Mouse (Mus musculus): ENCODE data around the gene Slc6a6. TPM values are rescaled to one million over a fixed set of nuclear protein-coding genes. Genes with fewer than 3 reads are reported as not detected.

The Slc6a6 gene
- total and polyA plus RNA-seq, 3 experiments = 466 to 815 (median 626) TPM

GRCm38 (mm10) chr6:91669270-91669669 lies 14.6 kb upstream of the Slc6a6 start:
- DNase-seq = no peak

DNA sequence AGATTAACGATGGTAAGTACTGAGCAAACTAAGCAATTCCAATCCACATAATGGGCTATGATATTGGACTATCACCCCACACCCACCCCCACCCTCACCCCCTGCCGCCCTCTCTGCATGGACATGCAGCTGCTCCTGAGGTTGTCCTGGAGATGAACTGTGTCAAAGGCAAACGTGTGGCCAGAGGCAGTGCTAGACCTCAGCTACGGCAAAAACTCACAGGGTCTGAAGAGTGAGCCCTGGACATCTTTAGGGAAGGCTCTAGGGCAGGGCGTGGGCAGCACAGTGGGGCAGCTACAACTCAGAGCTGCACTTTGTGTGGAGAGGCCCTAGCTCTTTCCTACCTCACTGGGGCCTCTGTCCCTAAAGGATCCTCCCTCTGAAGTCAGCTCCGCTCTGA lies 13.6 kb upstream of the Slc6a6 start:
- no peak for DNase-seq

DNA sequence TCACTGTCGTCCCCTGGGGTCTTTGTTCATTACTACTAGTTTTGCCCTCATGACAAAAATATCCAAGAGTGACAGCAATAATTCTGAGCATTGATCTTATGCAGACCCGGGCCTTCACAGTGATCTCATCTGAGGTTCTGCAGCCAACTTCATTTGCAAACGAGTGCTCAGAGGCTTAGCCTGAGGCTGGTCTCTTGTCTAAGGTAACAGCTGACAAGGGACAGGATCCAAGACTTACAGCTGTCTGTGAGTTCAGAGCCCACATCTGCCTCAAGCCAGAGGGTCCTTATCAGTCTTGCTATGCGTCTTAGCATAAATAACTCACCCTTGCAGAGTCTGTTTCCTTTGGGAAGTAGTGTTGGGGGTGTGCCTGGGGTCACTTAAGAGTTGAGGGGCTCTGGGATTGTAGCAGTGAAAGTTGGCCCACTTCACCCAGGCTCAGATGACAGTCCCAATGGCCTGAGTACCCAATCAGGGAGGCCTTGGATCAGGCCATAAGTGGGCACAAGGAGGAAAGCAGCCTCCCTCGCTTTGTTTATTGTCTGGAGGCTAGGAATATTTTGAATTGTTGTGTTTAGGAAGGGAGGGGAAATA lies 9.0 kb upstream of the Slc6a6 start:
- DNase-seq = no peak

DNA sequence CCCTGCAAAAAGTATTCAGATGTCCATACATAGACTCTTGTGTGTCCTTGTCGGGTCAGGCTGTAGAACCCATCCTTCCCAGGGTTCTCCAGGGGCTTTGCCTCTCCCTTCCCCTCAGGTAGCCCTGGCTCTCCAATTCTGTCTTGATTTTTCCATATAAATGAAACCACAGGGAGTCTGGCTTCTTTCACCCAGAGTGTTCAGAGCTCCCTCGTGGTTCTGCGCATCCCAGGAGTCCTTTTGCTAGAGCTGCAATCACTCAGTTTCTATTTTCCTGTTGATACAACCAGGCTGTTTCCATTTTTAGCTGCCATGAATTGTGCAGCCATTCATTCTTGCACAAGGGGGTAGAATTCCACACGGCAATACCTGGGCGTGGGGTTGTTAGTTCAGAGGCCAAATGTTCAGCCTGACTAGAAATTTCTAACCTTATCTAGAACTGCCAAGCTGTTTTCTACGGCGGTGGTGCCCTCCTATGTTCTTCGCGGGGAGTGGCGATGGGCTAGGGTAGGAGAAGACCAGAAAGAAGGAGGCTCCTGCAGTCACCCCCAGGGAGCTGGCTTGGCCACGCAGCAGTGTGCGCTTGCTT lies 5.3 kb upstream of the Slc6a6 start:
- no peak for DNase-seq

GRCm38 (mm10) chr6:91679095-91679577 lies 4.7 kb upstream of the Slc6a6 start:
- peak; percentile 51 for DNase-seq

GRCm38 (mm10) chr6:91679716-91680115 lies 4.1 kb upstream of the Slc6a6 start:
- no peak for DNase-seq

DNA sequence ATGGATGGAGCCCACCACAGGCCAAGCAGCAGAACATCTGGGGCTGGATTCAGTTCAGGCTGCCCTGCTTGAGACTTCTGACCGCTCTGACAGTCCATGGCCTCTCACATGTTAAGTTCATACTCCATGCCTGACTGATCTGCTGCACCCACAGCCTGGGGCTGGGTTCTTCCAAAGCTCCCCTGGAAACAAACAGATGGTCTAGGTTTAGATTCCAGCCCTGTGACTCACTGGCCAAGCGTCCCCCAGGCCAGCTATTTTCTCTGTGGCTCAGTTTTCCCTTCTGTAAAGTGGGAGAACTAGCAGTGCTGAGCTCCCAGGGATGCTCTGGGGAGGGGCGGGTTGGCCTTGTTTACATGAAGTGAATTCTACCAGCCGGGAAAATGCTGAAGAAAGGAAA lies 2.0 kb upstream of the Slc6a6 start:
- no peak for DNase-seq

GRCm38 (mm10) chr6:91683121-91683520 lies 732 bp upstream of the Slc6a6 start:
- peak; percentile 48 for DNase-seq

- DNase-seq = no peak
Observed at GRCm38 (mm10) chr6:91684474-91684829, 599 bp downstream of the Slc6a6 start.

DNA sequence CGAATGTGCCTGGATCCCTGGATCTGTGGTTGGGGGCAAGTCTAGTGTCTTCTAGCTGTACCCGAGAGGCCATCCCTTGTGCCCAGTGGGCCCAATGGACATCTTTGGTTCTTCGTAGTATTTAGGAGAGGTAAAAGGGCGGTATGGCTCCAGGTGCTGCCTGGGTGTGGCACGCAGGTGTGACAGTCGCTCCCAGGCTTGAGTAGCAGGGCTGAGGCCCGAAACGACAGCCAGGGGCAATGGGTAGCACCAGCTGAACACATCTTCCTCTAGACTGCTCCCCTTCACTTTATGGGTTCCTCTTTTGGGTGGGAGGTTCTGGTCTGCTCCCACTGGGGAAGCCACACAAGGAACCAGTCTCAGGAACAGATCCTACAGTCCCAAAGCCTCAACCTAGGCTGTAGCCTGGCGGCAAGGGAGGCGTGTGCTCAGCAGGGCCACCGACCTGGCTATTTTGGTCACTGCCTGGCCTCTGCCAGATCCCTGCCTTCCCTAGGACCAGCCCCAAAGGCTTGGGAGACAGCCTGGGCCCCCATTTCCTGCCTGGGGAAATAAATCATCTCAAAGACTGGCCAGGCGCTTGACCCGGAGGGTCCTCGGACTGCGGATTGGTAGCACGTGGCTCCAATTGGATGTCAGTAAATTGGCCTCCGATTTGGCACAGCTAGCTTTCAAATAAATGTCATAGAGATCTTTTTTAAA lies 1.1 kb downstream of the Slc6a6 start:
- DNase-seq = peak; percentile 86

DNA sequence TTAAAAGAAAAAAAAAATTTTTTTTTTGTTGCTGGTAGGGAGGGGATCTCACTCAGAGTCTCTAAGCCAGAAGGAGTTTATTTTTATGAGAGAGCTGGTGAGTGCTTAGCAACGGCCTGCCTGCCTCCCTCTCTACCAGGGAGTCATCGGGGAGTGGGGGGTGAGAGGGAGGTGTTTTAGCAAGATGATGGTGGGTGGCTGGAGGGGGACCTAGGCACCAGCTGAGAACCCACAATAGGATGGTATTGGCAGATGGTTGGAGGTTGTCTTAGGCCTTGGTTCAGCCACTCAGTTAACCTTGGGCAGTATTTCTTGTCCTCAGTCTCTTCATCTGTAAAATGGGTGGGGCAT lies 1.7 kb downstream of the Slc6a6 start:
- peak; percentile 59 for DNase-seq

- peak; percentile 75 for DNase-seq
Observed at GRCm38 (mm10) chr6:91685896-91686295, 2.0 kb downstream of the Slc6a6 start.

GRCm38 (mm10) chr6:91686597-91686996 lies 2.7 kb downstream of the Slc6a6 start:
- DNase-seq = peak; percentile 87

DNA sequence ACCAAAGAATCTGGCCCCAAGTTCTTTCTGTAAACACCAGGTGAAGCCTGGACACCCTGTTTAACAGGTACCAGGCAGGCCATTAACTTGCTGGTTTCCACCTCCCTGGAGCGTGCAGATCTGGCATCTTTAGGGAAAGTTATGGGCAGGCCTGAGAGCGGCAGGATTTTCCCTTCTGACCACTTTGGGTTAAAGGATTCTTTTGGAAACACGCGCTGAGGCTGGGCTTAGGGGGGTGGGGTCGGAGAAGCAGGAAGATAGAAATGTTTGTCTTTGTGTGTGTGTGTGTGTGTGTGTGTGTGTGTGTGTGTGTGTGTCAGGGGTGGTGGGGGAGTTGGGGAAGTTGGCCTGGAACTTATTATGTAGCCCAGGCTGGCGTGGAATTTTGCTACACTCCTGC lies 4.2 kb downstream of the Slc6a6 start:
- DNase-seq = no peak

- DNase-seq = peak; percentile 83
Observed at GRCm38 (mm10) chr6:91689231-91689630, 5.4 kb downstream of the Slc6a6 start.

- DNase-seq = no peak
Observed at GRCm38 (mm10) chr6:91690222-91690621, 6.4 kb downstream of the Slc6a6 start.

DNA sequence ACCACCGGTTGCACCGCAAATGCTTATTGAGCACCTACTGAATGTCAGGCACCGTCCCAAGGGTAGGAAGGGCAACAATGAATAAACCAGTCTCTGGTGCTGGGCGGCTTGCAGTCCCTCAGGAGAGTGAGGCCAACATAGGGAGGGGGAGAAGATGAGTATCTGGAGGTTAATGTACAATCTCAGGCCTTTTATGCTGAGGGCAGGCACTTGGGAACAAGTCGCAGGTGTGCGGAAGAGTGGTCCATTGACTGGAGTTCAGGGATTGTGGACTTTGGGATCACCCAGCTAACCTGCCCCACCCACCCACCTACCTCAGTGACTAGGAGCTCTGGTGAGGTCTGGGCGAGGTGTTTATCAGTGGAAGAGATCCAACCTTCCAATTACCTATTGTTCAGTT lies 6.8 kb downstream of the Slc6a6 start:
- DNase-seq = no peak

- DNase-seq = peak; percentile 39
Observed at GRCm38 (mm10) chr6:91691576-91691975, 7.7 kb downstream of the Slc6a6 start.

DNA sequence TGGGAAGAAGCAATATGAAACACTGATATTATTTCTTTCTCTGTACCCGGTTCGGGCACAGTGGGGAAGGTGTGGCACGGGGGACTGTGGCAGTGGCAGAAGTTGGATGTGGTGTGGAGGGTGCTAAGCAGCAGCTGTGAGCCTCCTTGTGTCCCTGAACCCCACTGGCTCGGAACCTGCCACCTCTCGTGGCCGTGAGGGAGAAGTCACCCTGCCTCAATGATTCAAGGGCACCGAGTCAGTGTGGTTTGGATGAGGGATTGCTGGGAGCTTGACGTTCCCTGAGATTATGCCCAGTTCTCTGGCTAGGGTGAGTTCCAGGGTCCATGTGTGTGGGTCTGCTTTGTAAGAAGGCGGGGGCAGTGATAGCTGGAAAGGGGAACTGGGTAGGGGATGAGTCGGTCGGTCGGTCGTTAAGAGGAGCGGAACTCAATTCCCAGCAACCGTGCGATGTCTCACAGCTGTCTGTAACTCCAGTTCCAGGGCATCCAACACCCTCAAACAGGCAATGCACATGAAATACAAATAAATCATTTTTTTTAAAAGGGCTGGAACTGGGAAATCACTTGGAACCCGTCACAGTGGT lies 9.5 kb downstream of the Slc6a6 start:
- peak; percentile 77 for DNase-seq

DNA sequence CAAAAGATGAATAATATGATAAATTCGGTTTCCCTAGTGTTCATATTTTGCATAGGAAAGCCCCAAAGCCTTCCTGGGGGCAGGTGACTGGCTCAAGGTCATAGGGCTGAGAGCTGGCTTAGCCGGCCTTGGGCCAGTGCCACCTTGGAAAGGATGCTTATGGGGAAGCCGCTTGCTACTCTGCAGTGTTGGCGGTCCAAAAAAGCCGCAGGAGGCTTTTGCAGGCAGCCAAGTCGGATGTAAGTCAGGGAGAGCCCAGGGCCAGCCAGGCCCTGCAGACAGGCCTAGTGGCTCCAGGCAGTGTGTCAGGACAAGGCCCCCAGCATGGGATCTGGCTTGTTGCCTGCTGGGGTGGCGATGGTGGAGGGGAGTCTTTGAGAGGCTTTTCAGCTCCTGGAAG lies 10.8 kb downstream of the Slc6a6 start:
- DNase-seq = peak; percentile 84

DNA sequence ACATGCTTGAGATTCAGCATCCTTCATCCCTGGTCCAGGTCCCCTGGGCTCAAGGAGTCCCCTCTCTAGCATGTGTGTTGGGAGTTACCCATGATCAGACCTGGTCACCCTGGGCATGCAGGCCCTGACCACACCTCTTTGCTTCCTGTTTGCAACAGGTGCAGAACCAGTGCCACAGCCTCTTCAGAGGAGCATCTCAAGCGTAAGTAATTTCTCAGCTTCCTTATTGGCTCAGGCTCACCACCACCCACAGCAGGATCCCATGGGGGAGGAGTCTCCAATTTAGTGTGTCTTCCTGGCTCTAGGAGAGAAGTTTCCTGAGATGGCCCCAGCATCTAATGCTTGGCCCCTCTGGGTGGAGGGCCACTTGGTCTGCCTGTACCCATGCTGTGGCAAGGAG lies 15.0 kb downstream of the Slc6a6 start:
- DNase-seq = no peak

- peak; percentile 69 for DNase-seq
Observed at GRCm38 (mm10) chr6:91699482-91700200, 15.8 kb downstream of the Slc6a6 start.

Measured in adrenal gland, adult 2 months (tissue).